Mouse (Mus musculus) E14TG2a.4 (cell line): ENCODE data around the gene Kpna3.

ENCODE experiments used
- CTCF ChIP-seq: conservative IDR thresholded peaks from 2 replicates; pipeline ENCODE4 v1.5.1; 2014; ENCODE audit warnings: low read length
- NANOG ChIP-seq: IDR thresholded peaks from 2 replicates; pipeline ENCODE4 v1.6.1; 2014; ENCODE audit warnings: borderline replicate concordance, low read length, mixed read lengths
- POU5F1 ChIP-seq: IDR thresholded peaks from 2 replicates; pipeline ENCODE4 v1.6.1; 2014; ENCODE audit warnings: low read length, borderline replicate concordance

DNA sequence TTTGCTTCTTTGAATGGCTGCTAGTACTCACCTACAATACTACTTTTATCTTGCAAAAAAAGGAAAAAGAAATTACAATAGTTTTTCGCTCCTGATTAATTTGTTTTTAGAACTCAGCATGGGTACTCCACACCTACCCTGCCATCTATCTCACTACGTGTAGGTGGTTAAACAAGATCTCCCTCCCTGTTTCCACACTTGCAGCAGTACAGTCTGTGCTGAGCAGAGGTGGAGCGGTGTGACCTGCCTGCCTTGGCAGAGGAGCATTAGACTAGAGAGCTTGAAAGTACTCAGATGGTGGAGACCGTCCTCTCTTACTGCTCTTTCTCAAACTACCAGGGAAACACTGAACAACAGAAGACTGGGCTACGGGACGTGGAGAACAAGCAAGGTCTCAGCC is 44.9 kb downstream of the Kpna3 start:
- TF ChIP-seq CTCF (no peak), NANOG (no peak), POU5F1 (no peak)
